In genomic region chr11:57112386-57112785, GRCm38 (mm10) we compare ENCODE assay signal across 14 mouse cellular contexts.
DNase-seq lines count a peak whose midpoint lies in the region.
"Had no signal": no experiment of that assay in that cellular context is flagged by ENCODE, and none has a peak within 500 bp of the region (broad histone marks: within the 10 kb centered on the region; RNA-seq: fewer than 3 reads in every experiment).

No protein-coding gene starts in this region.

- no peaks in the 10 kb centered on the region for H3K9me3 ChIP-seq in limb, embryonic 10.5 days (replicated peaks)
- H3K9me3 ChIP-seq: forebrain, embryonic 15.5 days; hindbrain, embryonic 15.5 days; liver, embryonic 15.5 days had no signal

- H3K36me3 ChIP-seq in limb, embryonic 10.5 days = no peaks in the 10 kb centered on the region
- H3K36me3 ChIP-seq: forebrain, embryonic 15.5 days; G1E; hindbrain, embryonic 15.5 days; liver, embryonic 15.5 days had no signal

- no peaks in the 10 kb centered on the region for H3K4me1 ChIP-seq in limb, embryonic 10.5 days
- H3K4me1 ChIP-seq: forebrain, embryonic 15.5 days; liver, embryonic 15.5 days had no signal

- 95% methylated on average over 8 of the region's 8 CpGs for WGBS in limb, embryonic 10.5 days

- H3K27me3 ChIP-seq in limb, embryonic 10.5 days (ENCODE audit: low read depth, poor library complexity, severe bottlenecking) = no peaks in the 10 kb centered on the region
- H3K27me3 ChIP-seq: forebrain, embryonic 15.5 days; hindbrain, embryonic 15.5 days; liver, embryonic 15.5 days had no signal

- H3K27ac ChIP-seq in limb, embryonic 10.5 days = no peak overlapping the region
- H3K27ac ChIP-seq: forebrain, embryonic 15.5 days; hindbrain, embryonic 15.5 days; liver, embryonic 15.5 days had no signal

- H3K4me3 ChIP-seq in limb, embryonic 10.5 days = no peak overlapping the region
- H3K4me3 ChIP-seq: forebrain, embryonic 15.5 days; hindbrain, embryonic 15.5 days; liver, embryonic 15.5 days had no signal

- DNase-seq in cerebellum, postnatal 14 days = peak; percentile 54 to 77
- no peak for DNase-seq in cerebellum, adult 8-10 months
- DNase-seq in kidney, postnatal 25 days = peak; percentile 21 to 42
- DNase-seq in kidney, postnatal 4 days = no peak
- DNase-seq in urinary bladder, postnatal 14 days (ENCODE audit: low spot score) = peak; percentile 3
- no peak for DNase-seq in urinary bladder, postnatal 4 days (ENCODE audit: low spot score in 2 of 2)
- no peak for DNase-seq in limb, embryonic 10.5 days (ENCODE audit: low spot score)
- no peak for DNase-seq in spleen, postnatal 14 days (ENCODE audit: low spot score in 2 of 2)
- DNase-seq: gastrocnemius, postnatal 36 days; thymus, postnatal 14 days had no signal

Comparison
In these comparisons a context has a peak if more than half of its experiments do, and no peak if none do; other contexts are left out.
1. DNase-seq: peak in cerebellum, postnatal 14 days (2 of 2), kidney, postnatal 25 days (2 of 2) and urinary bladder, postnatal 14 days (single experiment); none in cerebellum, adult 8-10 months (single experiment), kidney, postnatal 4 days (0 of 2), urinary bladder, postnatal 4 days (0 of 2), limb, embryonic 10.5 days (single experiment) and spleen, postnatal 14 days (0 of 2).